Mouse (Mus musculus) skeletal muscle tissue, adult 2 months (tissue): Measurements from ENCODE around the gene Prtg.

Source experiments
- DNase-seq: peaks from one replicate; pipeline ENCODE4 v3.0.0-alpha.2; 2012; ENCODE audit warnings: low read depth, low spot score

Gene Prtg

GRCm38 (mm10) chr9:72806731-72807419, at the start of gene Prtg:
Prtg (plus strand) TSS chr9:72806874.
- DNase-seq, result no peak

GRCm38 (mm10) chr9:72757143-72757542, 49.5 kb upstream of the Prtg start:
- no peak for DNase-seq

GRCm38 (mm10) chr9:72758705-72759131, 48.0 kb upstream of the Prtg start:
- no peak for DNase-seq

GRCm38 (mm10) chr9:72763050-72763718, 43.5 kb upstream of the Prtg start:
- peak; percentile 67 for DNase-seq

- DNase-seq, result peak; percentile 61
Observed at GRCm38 (mm10) chr9:72766789-72767349, 39.8 kb upstream of the Prtg start.

- no peak for DNase-seq
Observed at GRCm38 (mm10) chr9:72775022-72775421, 31.7 kb upstream of the Prtg start.

- DNase-seq, result no peak
Observed at GRCm38 (mm10) chr9:72779004-72779403, 27.7 kb upstream of the Prtg start.

- no peak for DNase-seq
Observed at GRCm38 (mm10) chr9:72779733-72780132, 26.9 kb upstream of the Prtg start.

GRCm38 (mm10) chr9:72780694-72781093, 26.0 kb upstream of the Prtg start:
- DNase-seq, result no peak

GRCm38 (mm10) chr9:72781466-72781865, 25.2 kb upstream of the Prtg start:
- no peak for DNase-seq

- no peak for DNase-seq
Observed at GRCm38 (mm10) chr9:72782121-72782520, 24.6 kb upstream of the Prtg start.

GRCm38 (mm10) chr9:72787732-72788131, 18.9 kb upstream of the Prtg start:
- no peak for DNase-seq

GRCm38 (mm10) chr9:72790530-72791212, 16.0 kb upstream of the Prtg start:
- DNase-seq, result peak; percentile 14

GRCm38 (mm10) chr9:72791213-72791582, 15.5 kb upstream of the Prtg start:
- DNase-seq, result peak; percentile 25

GRCm38 (mm10) chr9:72791681-72792080, 15.0 kb upstream of the Prtg start:
- DNase-seq, result peak; percentile 70

GRCm38 (mm10) chr9:72795243-72795642, 11.4 kb upstream of the Prtg start:
- DNase-seq, result no peak

GRCm38 (mm10) chr9:72797136-72797621, 9.5 kb upstream of the Prtg start:
- DNase-seq, result peak; percentile 77

- no peak for DNase-seq
Observed at GRCm38 (mm10) chr9:72803280-72803679, 3.4 kb upstream of the Prtg start.

- DNase-seq, result no peak
Observed at GRCm38 (mm10) chr9:72806146-72806545, 528 bp upstream of the Prtg start.

- DNase-seq, result no peak
Observed at GRCm38 (mm10) chr9:72807420-72808005, 839 bp downstream of the Prtg start.

GRCm38 (mm10) chr9:72808176-72808575, 1.5 kb downstream of the Prtg start:
- DNase-seq, result no peak

GRCm38 (mm10) chr9:72808586-72808985, 1.9 kb downstream of the Prtg start:
- no peak for DNase-seq
